Mouse (Mus musculus) gastrocnemius, postnatal 25 days (tissue): ENCODE results near the gene Abcc6. TPM values are rescaled to one million over a fixed set of nuclear protein-coding genes. Genes with fewer than 3 reads are reported as not detected.

Experiments used
- DNase-seq: peaks from one replicate; pipeline ENCODE4 v3.0.0; 2022
- total RNA-seq, 2 experiments: library from RNA; stranded (reverse); gene quantifications; 1 replicate in 1 of 2; 2 replicates in 1 of 2; pipeline ENCODE4 v1.2.3; 2021

Abcc6 gene
- total RNA-seq, 2 experiments from 2014 or later, result not detected

- DNase-seq, result no peak
Observed at GRCm38 (mm10) chr7:45929688-45930087, 100.4 kb downstream of the Abcc6 start.

- no peak for DNase-seq
Observed at GRCm38 (mm10) chr7:45928626-45929295, 101.3 kb downstream of the Abcc6 start.

- DNase-seq, result no peak
Observed at GRCm38 (mm10) chr7:45924429-45924816, 105.7 kb downstream of the Abcc6 start.

GRCm38 (mm10) chr7:45923762-45924428 lies 106.2 kb downstream of the Abcc6 start, which contains the start of gene Ccdc114:
TSS of gene Ccdc114 (plus strand) at chr7:45924072.
- DNase-seq, result peak; percentile 85

- peak; percentile 95 for DNase-seq
Observed at GRCm38 (mm10) chr7:45922928-45923761, 107.0 kb downstream of the Abcc6 start.

- DNase-seq, result no peak
Observed at GRCm38 (mm10) chr7:45921950-45922600, 108.0 kb downstream of the Abcc6 start.

GRCm38 (mm10) chr7:45921242-45921621 lies 108.9 kb downstream of the Abcc6 start, which contains the start of gene Emp3:
TSS of gene Emp3 (minus strand) at chr7:45921404.
- DNase-seq, result peak; percentile 70

- DNase-seq, result peak; percentile 33
Observed at GRCm38 (mm10) chr7:45920583-45921241, 109.4 kb downstream of the Abcc6 start.

- DNase-seq, result no peak
Observed at GRCm38 (mm10) chr7:45919761-45920160, 110.3 kb downstream of the Abcc6 start.

GRCm38 (mm10) chr7:45919083-45919671 lies 110.9 kb downstream of the Abcc6 start:
- no peak for DNase-seq

- no peak for DNase-seq
Observed at GRCm38 (mm10) chr7:45917926-45918325, 112.2 kb downstream of the Abcc6 start.

Other genes starting within 250 kb of the Abcc6 start
- under 1 TPM in 1 of 2 experiments, not detected in 1; 0.19 TPM for gene Lmtk3, start 246.6 kb downstream of the Abcc6 start, total RNA-seq
- gene Sult2b1, start 245.6 kb downstream of the Abcc6 start, total RNA-seq, result not detected
- 10 to 100 TPM; 28.2 to 33.8 TPM for gene Cyth2, start 215.7 kb downstream of the Abcc6 start, total RNA-seq
- under 1 TPM; 0.19 to 0.20 TPM for gene Kcnj14, start 205.5 kb downstream of the Abcc6 start, total RNA-seq
- gene Grwd1, start 199.4 kb downstream of the Abcc6 start, total RNA-seq, result 10 to 100 TPM; 13.5 to 14.5 TPM
- 10 to 100 TPM; 53.4 to 64.2 TPM for gene Kdelr1, start 157.5 kb downstream of the Abcc6 start, total RNA-seq
- gene Grin2d, start 151.9 kb downstream of the Abcc6 start, total RNA-seq, result under 1 TPM; 0.32 to 0.46 TPM
- gene Syngr4, start 133.6 kb downstream of the Abcc6 start, total RNA-seq, result not detected
- gene Tmem143, start 133.4 kb downstream of the Abcc6 start, total RNA-seq, result 10 to 100 TPM; 53.2 to 62.5 TPM
- 10 to 100 TPM; 13.2 to 17.0 TPM for gene Emp3, start 108.9 kb downstream of the Abcc6 start, total RNA-seq
- under 1 TPM; 0.46 to 0.67 TPM for gene Ccdc114, start 106.2 kb downstream of the Abcc6 start, total RNA-seq
- gene Nomo1, start 3.4 kb upstream of the Abcc6 start, total RNA-seq, result 10 to 100 TPM; 54.3 to 55.4 TPM
- gene Kcnj11, start 70.5 kb upstream of the Abcc6 start, total RNA-seq, result 10 to 100 TPM; 74.8 to 77.5 TPM
- gene Abcc8, start 149.7 kb upstream of the Abcc6 start, total RNA-seq, result 1 to 10 TPM; 3.2 to 3.3 TPM
- 1 to 10 TPM; 3.9 to 5.3 TPM for gene Ush1c, start 208.2 kb upstream of the Abcc6 start, total RNA-seq
- gene Otog, start 210.7 kb upstream of the Abcc6 start, total RNA-seq, result under 1 TPM; 0.48 to 0.49 TPM